Mouse (Mus musculus): Measurements from ENCODE around the gene Rptor. TPM values are rescaled to one million over a fixed set of nuclear protein-coding genes. Genes with fewer than 3 reads are reported as not detected.

The Rptor gene
- polyA plus RNA-seq, 1 experiment from 2014 or later = 9.9 TPM

DNA sequence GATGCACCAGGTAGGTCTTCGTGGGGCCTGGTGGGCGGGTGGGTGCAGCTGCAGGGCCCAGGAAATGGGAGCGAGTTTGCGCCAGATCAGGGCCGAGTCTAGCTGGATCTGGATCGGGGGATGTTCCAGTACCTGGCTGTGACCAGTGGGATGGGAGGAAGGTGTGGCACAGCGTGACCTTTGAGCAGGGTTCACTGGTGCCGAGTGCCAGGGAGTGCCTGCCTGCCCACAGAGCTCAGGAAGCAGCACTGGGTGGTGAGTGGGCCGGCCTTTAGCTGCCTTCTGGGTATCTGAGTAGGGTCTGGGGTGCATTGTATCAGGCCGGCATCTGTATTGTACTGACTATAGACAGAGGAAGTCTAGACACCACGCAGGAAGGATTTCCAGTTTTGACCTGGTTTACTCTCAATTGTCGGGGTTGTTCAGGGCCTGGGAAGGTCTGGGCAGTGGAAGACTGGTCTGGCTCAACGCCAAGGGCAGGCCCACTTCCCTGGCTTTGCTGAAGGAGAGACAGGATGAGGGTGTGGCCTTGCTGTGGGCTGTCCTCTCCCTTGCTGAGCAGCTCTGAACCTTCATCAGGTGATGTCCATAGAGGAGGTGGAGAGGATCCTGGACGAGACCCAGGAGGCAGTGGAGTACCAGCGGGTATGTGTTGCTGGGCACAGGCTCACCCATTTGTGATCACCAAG is 313.5 kb downstream of the Rptor start:
- H3K27me3 ChIP-seq (ENCODE audit: control insufficient read depth, insufficient read depth, low read depth, low read length) = no peaks in the 10 kb centered on the region
- no peak overlapping the region for H3K4me3 ChIP-seq (ENCODE audit: low read depth, low read length)
- no peaks in the 10 kb centered on the region for H3K9me3 ChIP-seq (replicated peaks; ENCODE audit: control insufficient read depth, low read length, poor library complexity, severe bottlenecking)
- WGBS = 88% methylated on average over 15 of the region's 15 CpGs
- peaks cover 22% of the 10 kb centered on the region for H3K36me3 ChIP-seq (ENCODE audit: control insufficient read depth, insufficient read depth, low read length)
- ATAC-seq = no peak
- H3K9ac ChIP-seq (ENCODE audit: low read depth, low read length) = no peak overlapping the region
- H3K4me1 ChIP-seq (ENCODE audit: control insufficient read depth, insufficient read depth, low read length) = peaks cover 26% of the 10 kb centered on the region
- H3K4me2 ChIP-seq (ENCODE audit: low read length) = no peak overlapping the region
- H3K27ac ChIP-seq (ENCODE audit: low read length) = 0 out of 2 replicates have a peak overlapping the region, but pooled peaks have one; percentile 11

DNA sequence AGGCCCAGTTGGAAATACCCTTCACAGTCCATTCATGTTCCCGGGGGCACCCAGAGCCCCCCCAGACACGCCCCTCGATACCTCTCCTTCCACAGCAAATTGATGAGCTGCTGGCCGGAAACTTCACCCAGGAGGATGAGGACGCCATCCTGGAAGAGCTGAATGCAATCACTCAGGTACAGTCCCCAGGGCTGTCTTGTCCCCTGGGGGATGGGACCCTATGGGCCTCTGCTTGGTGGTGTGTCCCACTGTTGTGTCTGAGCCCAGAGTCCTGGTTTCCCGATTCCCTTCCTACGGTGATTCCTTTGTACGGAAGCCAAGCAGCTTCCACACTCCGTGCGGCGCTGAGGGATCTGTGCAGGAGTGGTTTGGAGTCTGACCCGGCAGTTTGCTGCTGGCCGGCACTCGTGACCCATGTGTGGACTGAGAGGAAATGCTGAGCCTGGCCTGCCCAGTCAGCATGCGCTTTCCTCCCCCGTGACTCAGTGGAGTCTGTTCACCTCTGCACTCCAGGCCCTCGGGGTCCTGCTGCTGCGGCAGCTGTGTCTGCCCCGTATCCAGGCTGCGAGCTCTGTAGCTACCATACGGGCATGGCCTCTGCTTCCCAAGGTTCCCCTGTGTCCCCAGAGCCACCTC is 314.2 kb downstream of the Rptor start:
- H3K4me1 ChIP-seq (ENCODE audit: control insufficient read depth, insufficient read depth, low read length) = peaks cover 26% of the 10 kb centered on the region
- H3K4me3 ChIP-seq (ENCODE audit: low read depth, low read length) = no peak overlapping the region
- H3K27me3 ChIP-seq (ENCODE audit: control insufficient read depth, insufficient read depth, low read depth, low read length) = no peaks in the 10 kb centered on the region
- WGBS = 92% methylated on average over 21 of the region's 21 CpGs
- no peak for ATAC-seq
- no peak overlapping the region for H3K4me2 ChIP-seq (ENCODE audit: low read length)
- peaks cover 22% of the 10 kb centered on the region for H3K36me3 ChIP-seq (ENCODE audit: control insufficient read depth, insufficient read depth, low read length)
- no peaks in the 10 kb centered on the region for H3K9me3 ChIP-seq (replicated peaks; ENCODE audit: control insufficient read depth, low read length, poor library complexity, severe bottlenecking)
- no peak overlapping the region for H3K27ac ChIP-seq (ENCODE audit: low read length)
- no peak overlapping the region for H3K9ac ChIP-seq (ENCODE audit: low read depth, low read length)

DNA sequence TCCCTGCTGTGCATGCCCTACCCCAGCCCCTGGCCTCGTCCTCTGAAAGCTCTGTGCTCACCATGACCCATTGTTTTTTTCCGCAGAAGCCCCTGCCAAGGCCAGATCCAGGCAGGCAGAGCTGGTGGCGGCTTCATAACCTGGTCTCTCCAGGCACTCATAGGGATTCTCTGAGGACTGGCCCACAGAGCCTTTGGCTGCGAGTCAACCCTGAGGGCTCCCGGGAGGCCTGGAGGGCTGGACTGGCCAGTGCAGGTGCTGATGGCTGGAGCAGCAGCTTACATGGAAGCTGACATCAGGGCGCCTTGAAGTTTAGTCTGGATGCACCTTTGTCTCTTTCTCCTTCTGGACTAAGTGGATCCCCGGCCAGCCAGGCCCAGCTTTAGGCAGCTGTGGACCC is 315.8 kb downstream of the Rptor start:
- no peak overlapping the region for H3K4me2 ChIP-seq (ENCODE audit: low read length)
- H3K36me3 ChIP-seq (ENCODE audit: control insufficient read depth, insufficient read depth, low read length) = peaks cover 22% of the 10 kb centered on the region
- H3K9me3 ChIP-seq (replicated peaks; ENCODE audit: control insufficient read depth, low read length, poor library complexity, severe bottlenecking) = no peaks in the 10 kb centered on the region
- H3K4me1 ChIP-seq (ENCODE audit: control insufficient read depth, insufficient read depth, low read length) = peaks cover 18% of the 10 kb centered on the region
- no peak overlapping the region for H3K4me3 ChIP-seq (ENCODE audit: low read depth, low read length)
- no peak overlapping the region for H3K9ac ChIP-seq (ENCODE audit: low read depth, low read length)
- no peak overlapping the region for H3K27ac ChIP-seq (ENCODE audit: low read length)
- ATAC-seq = no peak
- WGBS = 88% methylated on average over 7 of the region's 7 CpGs
- H3K27me3 ChIP-seq (ENCODE audit: control insufficient read depth, insufficient read depth, low read depth, low read length) = no peaks in the 10 kb centered on the region

DNA sequence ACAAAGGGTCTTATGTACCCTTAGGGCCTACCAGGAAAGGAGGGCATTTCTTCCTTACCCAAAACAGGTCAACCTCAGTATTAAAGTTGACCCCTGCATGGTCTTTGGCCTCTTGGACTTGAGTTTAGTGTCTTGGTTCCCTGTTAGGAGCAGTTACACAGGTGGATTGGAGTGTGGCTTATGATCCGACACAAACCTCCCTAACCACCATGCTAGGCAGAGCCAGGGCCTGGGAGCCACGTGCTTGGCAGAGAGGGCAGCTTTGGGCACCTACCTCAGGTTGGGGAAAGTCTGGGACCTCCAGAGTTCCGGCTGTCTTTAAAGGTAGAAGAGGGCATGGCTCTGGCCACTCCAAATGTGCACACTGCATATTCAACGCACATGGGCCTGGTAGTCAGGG is 316.7 kb downstream of the Rptor start:
- WGBS = 98% methylated on average over 4 of the region's 4 CpGs
- ATAC-seq = no peak
- no peak overlapping the region for H3K4me3 ChIP-seq (ENCODE audit: low read depth, low read length)

DNA sequence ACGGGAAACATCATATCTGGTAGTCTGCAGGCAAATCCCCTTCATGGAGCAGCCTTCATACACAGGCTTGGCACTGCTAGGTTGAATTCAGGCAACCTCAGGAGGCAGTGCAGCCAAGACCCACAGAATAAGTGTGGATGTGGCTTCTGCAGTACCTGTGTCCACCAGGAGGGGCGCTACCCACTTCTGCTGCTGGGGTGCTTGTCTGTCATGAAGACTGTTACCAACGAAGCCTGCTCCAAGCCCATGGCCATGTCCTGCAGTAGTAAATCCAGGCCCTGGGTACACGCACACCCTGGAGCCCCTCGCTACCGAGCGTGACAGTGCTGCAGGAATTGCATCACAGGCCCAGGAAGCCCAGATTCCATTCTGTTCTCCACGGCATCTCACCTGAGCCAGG is 317.2 kb downstream of the Rptor start:
- no peak for ATAC-seq
- WGBS = 68% methylated on average over 8 of the region's 8 CpGs
- Histone ChIP-seq H3K36me3 (ENCODE audit: control insufficient read depth, insufficient read depth, low read length) (peaks cover 22% of the 10 kb centered on the region), H3K4me3 (ENCODE audit: low read depth, low read length) (no peak overlapping the region), H3K27me3 (ENCODE audit: control insufficient read depth, insufficient read depth, low read depth, low read length) (no peaks in the 10 kb centered on the region), H3K4me2 (ENCODE audit: low read length) (no peak overlapping the region), H3K9ac (ENCODE audit: low read depth, low read length) (no peak overlapping the region), H3K4me1 (ENCODE audit: control insufficient read depth, insufficient read depth, low read length) (peaks cover 11% of the 10 kb centered on the region), H3K27ac (ENCODE audit: low read length) (no peak overlapping the region), H3K9me3 (replicated peaks; ENCODE audit: control insufficient read depth, low read length, poor library complexity, severe bottlenecking) (no peaks in the 10 kb centered on the region)

More for the DNA sequence above, 316.7 kb downstream of the Rptor start:
- no peak overlapping the region for H3K27ac ChIP-seq (ENCODE audit: low read length)
- no peak overlapping the region for H3K4me2 ChIP-seq (ENCODE audit: low read length)
- H3K4me1 ChIP-seq (ENCODE audit: control insufficient read depth, insufficient read depth, low read length) = peaks cover 16% of the 10 kb centered on the region
- H3K9ac ChIP-seq (ENCODE audit: low read depth, low read length) = no peak overlapping the region
- H3K9me3 ChIP-seq (replicated peaks; ENCODE audit: control insufficient read depth, low read length, poor library complexity, severe bottlenecking) = no peaks in the 10 kb centered on the region
- H3K36me3 ChIP-seq (ENCODE audit: control insufficient read depth, insufficient read depth, low read length) = peaks cover 22% of the 10 kb centered on the region
- no peaks in the 10 kb centered on the region for H3K27me3 ChIP-seq (ENCODE audit: control insufficient read depth, insufficient read depth, low read depth, low read length)

DNA sequence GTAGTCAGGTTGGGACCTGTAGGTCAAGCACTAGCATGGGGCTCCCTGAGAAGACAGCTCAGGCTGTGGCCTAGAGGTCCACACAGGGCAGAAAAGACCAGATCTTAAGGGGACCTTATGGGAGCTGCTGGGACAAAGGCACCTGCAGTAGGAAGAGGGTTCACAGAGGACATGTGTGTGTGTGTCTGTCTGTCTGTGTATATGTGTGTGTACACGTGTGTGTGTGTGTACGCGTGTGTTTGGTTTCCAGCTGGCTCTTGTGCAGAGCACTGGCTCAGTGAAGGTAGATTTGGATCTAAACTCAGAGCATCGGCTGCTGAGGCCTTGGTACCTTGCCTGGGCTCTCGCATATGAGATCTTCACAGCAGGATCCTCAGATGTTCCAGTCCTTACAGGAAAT is 318.0 kb downstream of the Rptor start:
- Histone ChIP-seq H3K27me3 (ENCODE audit: control insufficient read depth, insufficient read depth, low read depth, low read length) (no peaks in the 10 kb centered on the region), H3K4me2 (ENCODE audit: low read length) (no peak overlapping the region), H3K4me3 (ENCODE audit: low read depth, low read length) (no peak overlapping the region), H3K9me3 (replicated peaks; ENCODE audit: control insufficient read depth, low read length, poor library complexity, severe bottlenecking) (no peaks in the 10 kb centered on the region), H3K36me3 (ENCODE audit: control insufficient read depth, insufficient read depth, low read length) (peaks cover 22% of the 10 kb centered on the region), H3K4me1 (ENCODE audit: control insufficient read depth, insufficient read depth, low read length) (peaks cover 4% of the 10 kb centered on the region), H3K27ac (ENCODE audit: low read length) (no peak overlapping the region), H3K9ac (ENCODE audit: low read depth, low read length) (no peak overlapping the region)
- WGBS = 92% methylated on average over 5 of the region's 5 CpGs
- ATAC-seq = no peak

DNA sequence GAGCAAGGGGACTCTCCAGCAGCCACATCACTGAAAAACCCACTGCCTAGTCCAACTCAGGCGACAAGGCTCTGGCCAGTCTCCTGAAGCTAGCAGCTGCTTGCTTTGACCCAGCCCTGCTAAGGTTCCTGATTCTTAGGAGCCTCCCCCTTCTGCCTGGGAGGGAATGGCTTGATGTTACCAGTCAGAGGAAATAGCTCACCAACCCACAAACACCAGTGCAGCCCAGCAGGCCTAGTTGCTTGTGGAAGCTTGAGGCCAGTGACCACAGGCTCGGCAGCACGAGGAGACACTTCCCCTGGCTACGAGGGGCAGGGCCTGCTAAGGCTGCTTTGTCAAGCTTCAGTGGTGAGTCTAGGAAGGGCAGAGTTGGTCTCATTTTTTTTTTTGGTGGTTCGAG is 322.5 kb downstream of the Rptor start:
- H3K36me3 ChIP-seq (ENCODE audit: control insufficient read depth, insufficient read depth, low read length) = no peaks in the 10 kb centered on the region
- WGBS = 76% methylated on average over 5 of the region's 5 CpGs
- H3K4me1 ChIP-seq (ENCODE audit: control insufficient read depth, insufficient read depth, low read length) = no peaks in the 10 kb centered on the region
- H3K4me3 ChIP-seq (ENCODE audit: low read depth, low read length) = no peak overlapping the region
- no peaks in the 10 kb centered on the region for H3K9me3 ChIP-seq (replicated peaks; ENCODE audit: control insufficient read depth, low read length, poor library complexity, severe bottlenecking)
- ATAC-seq = no peak
- H3K9ac ChIP-seq (ENCODE audit: low read depth, low read length) = no peak overlapping the region
- no peak overlapping the region for H3K27ac ChIP-seq (ENCODE audit: low read length)
- H3K27me3 ChIP-seq (ENCODE audit: control insufficient read depth, insufficient read depth, low read depth, low read length) = no peaks in the 10 kb centered on the region
- H3K4me2 ChIP-seq (ENCODE audit: low read length) = no peak overlapping the region

DNA sequence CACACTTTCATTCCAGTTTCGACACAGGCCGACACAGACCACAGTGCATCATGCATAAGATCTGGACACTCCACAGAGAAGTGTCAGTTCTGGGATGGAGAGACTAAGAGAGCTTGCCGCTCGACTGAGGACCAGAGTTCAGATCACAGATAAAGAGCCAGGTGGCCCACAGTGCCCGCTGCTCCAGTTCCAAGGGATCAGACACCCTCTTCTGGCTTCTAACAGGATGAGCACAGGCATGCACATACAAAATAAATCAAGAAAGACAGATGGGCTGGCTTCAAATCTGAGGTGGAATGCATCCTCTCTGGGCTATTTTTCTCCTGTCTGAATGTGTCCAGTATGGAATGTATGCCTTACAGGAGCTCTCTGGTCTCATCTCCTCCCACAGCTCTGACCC is 324.1 kb downstream of the Rptor start:
- no peaks in the 10 kb centered on the region for H3K36me3 ChIP-seq (ENCODE audit: control insufficient read depth, insufficient read depth, low read length)
- no peak for ATAC-seq
- WGBS = 85% methylated on average over 5 of the region's 5 CpGs
- no peak overlapping the region for H3K4me2 ChIP-seq (ENCODE audit: low read length)
- no peak overlapping the region for H3K9ac ChIP-seq (ENCODE audit: low read depth, low read length)
- H3K27me3 ChIP-seq (ENCODE audit: control insufficient read depth, insufficient read depth, low read depth, low read length) = no peaks in the 10 kb centered on the region
- H3K4me3 ChIP-seq (ENCODE audit: low read depth, low read length) = no peak overlapping the region
- H3K4me1 ChIP-seq (ENCODE audit: control insufficient read depth, insufficient read depth, low read length) = no peaks in the 10 kb centered on the region
- no peaks in the 10 kb centered on the region for H3K9me3 ChIP-seq (replicated peaks; ENCODE audit: control insufficient read depth, low read length, poor library complexity, severe bottlenecking)
- H3K27ac ChIP-seq (ENCODE audit: low read length) = no peak overlapping the region

DNA sequence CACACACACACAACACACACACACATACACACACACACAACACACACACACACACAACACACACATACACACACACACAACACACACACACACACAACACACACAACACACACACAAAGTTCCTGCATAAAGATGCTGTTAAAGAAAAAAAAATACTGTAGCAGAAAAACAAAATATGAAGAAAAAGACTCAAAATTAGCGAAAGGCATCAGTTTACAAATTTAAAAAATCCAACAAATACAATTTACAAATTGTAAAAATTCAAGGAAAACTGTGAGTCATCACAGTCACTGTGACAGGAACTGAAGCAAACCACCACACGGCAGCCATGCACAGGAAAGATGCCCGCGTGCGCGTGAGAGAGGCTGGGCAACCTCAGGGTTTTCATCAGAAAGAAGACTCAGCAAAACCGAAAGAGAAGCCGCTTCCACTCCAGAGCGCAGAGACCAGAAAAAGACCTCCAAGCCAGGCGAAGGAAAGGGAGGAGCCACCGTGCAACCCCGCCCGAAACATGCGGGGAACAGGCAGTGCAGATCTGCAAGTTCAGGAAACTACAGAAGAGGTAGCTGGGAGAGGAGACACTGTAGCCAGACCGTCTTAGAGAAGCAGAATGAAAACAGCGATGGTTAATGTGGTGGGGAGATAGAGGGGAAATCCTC is 325.4 kb downstream of the Rptor start:
- H3K36me3 ChIP-seq (ENCODE audit: control insufficient read depth, insufficient read depth, low read length) = no peaks in the 10 kb centered on the region
- H3K9ac ChIP-seq (ENCODE audit: low read depth, low read length) = no peak overlapping the region
- H3K27ac ChIP-seq (ENCODE audit: low read length) = no peak overlapping the region
- ATAC-seq = no peak
- no peak overlapping the region for H3K4me3 ChIP-seq (ENCODE audit: low read depth, low read length)
- H3K27me3 ChIP-seq (ENCODE audit: control insufficient read depth, insufficient read depth, low read depth, low read length) = no peaks in the 10 kb centered on the region
- no peaks in the 10 kb centered on the region for H3K4me1 ChIP-seq (ENCODE audit: control insufficient read depth, insufficient read depth, low read length)
- no peak overlapping the region for H3K4me2 ChIP-seq (ENCODE audit: low read length)
- H3K9me3 ChIP-seq (replicated peaks; ENCODE audit: control insufficient read depth, low read length, poor library complexity, severe bottlenecking) = no peaks in the 10 kb centered on the region
- 73% methylated on average over 16 of the region's 16 CpGs for whole genome bisulfite sequencing

Data from midbrain, embryonic 16.5 days (tissue).